Mouse (Mus musculus): ENCODE results near the gene Ptger1.

DNA sequence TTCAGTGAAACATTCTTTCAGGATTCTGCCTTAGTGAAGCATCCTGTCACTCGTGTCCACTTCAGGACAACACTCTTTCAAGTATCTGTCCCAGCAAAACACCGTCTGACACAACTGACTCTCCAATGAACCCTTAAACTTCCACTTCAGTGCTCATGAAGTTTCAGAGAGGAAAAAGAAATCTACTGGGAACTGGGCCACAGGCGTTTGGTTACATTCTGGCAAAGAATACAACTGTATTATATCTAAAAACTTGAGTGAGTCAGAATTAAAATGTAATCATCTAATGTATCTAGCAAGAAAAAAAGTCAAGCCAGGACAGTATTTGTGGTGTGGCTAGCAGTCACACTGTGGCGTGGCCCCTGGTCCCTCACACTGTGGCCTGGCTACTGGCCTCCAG lies 27.6 kb upstream of the Ptger1 start:
- TF ChIP-seq CTCF (IDR thresholded peaks at IDR 0.05; ENCODE audit: low read depth, low read length), result no peak
- no peak for TF ChIP-seq GATA1 (IDR thresholded peaks at IDR 0.05; ENCODE audit: borderline replicate concordance, low read length)
- no peak for TF ChIP-seq TAL1 (conservative IDR thresholded peaks at IDR 0.05; ENCODE audit: low read depth, low read length)
- TF ChIP-seq POLR2AphosphoS5 (IDR thresholded peaks at IDR 0.05; ENCODE audit: insufficient replicate concordance, low read depth, low read length), result no peak
- no peak for TF ChIP-seq GATA2 (IDR thresholded peaks at IDR 0.05; ENCODE audit: borderline replicate concordance, low read depth, low read length)
